10 mouse cellular contexts compared by ENCODE assay signal in genomic region chr12:79771741-79772140, GRCm38 (mm10).
"Had no signal": no experiment of that assay in that cellular context is flagged by ENCODE, and none has a peak within 500 bp of the region (broad histone marks: within the 10 kb centered on the region; RNA-seq: fewer than 3 reads in every experiment).

No protein-coding gene starts in this region.

- DNase-seq: kidney, adult 2 months; kidney, postnatal 25 days; liver; lung, adult 18-20 months; lung, postnatal 10 days; lung, postnatal 36 days; retina, postnatal 1 day; spleen, adult 18-20 months; thymus, adult 18-20 months; thymus, postnatal 36 days had no signal
